Mouse (Mus musculus) myocyte (in vitro differentiated cells): ENCODE results near the gene Aars.

ENCODE experiments used
- CEBPB ChIP-seq: IDR thresholded peaks from 2 replicates; pipeline ENCODE4 v1.6.1; 2011; ENCODE audit warnings: mild to moderate bottlenecking, moderate library complexity; ENCODE audit not compliant: poor library complexity, insufficient read depth, severe bottlenecking
- E2F4 ChIP-seq: IDR thresholded peaks from one replicate; pipeline ENCODE4 v1.6.1; 2011; ENCODE audit warnings: mild to moderate bottlenecking, control low read depth, moderate library complexity; ENCODE audit not compliant: insufficient read depth
- POLR2A ChIP-seq: IDR thresholded peaks from one replicate; pipeline ENCODE4 v1.6.1; 2011; ENCODE audit warnings: low read depth, mild to moderate bottlenecking, control low read depth, moderate library complexity; ENCODE audit not compliant: insufficient read length
- REST ChIP-seq: IDR thresholded peaks from one replicate; pipeline ENCODE4 v1.6.1; 2011; ENCODE audit warnings: mild to moderate bottlenecking, control low read depth, moderate library complexity; ENCODE audit not compliant: insufficient read depth, insufficient read length
- TCF12 ChIP-seq: IDR thresholded peaks from one replicate; pipeline ENCODE4 v1.6.1; 2011; ENCODE audit warnings: mild to moderate bottlenecking, control low read depth; ENCODE audit not compliant: poor library complexity, insufficient read depth, severe bottlenecking

DNA sequence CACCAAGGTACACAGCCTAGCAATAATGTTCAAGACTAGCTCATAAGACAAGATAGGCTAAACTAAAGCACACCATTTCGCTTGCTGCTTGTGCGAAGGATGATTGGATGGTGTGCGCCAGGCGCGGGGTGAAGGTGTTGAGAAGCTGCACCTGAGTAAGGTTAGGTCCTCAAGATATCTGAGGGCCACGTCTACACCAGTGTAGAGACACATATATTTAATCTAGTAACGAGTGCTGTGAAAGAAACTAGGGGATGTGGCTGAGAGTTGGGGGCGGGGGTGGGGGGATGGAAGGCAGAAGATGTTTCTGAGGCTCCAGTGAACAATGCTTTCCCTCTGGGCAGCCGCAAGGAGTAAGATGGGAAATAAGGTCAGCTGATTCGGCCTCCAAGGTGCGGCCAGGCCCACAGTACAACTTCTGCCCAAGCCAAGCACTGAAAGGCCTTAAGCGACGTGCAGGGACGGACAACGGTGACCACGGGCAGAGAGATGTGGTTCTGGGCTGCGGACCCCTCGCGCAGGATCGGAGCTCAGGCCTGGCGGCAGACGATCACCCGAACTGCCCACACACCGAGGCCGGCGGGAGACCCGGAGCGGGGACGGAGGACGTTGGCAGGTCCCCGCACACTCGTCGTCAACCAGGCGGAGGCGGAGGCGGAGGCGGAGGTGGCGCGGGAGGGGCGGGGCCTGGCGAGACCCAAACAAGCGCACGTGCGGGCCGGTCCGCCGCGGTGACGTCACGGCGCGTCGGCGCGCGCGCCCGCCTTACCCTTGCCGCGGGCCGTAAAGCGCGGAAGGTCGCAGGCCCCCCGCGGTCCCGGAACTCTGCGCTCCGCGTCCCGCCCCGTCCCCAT is 61.1 kb downstream of the Aars start, which contains the start of gene Pdpr:
- TF ChIP-seq POLR2A = peak; percentile 55
- TF ChIP-seq CEBPB = no peak
- TF ChIP-seq E2F4 = no peak
- no peak for TF ChIP-seq REST
- no peak for TF ChIP-seq TCF12
